Mouse (Mus musculus) large intestine, adult 2 months (tissue): ENCODE data around the gene Erv3. TPM values are rescaled to one million over a fixed set of nuclear protein-coding genes. Genes with fewer than 3 reads are reported as not detected.
"Not testable (repeated sequence)": the region's sequence is repeated elsewhere in the genome, so short reads cannot be mapped to it uniquely, and the experiment has no call there.

Source experiments
- DNase-seq: peaks from one replicate; pipeline ENCODE4 v3.0.0-alpha.2; 2012; ENCODE audit warnings: low read depth, low spot score
- WGBS: fragments of 180-500 bp; shearing (Covaris S2); methylation state at CpG from one replicate; pipeline ENCODE4 v1.1.7; 2018; 5-methylcytosine and 5-hydroxymethylcytosine counted together
- polyA plus RNA-seq: library from polyadenylated mRNA; depleted of rRNA; stranded (reverse); fragments of >200 nt; gene quantifications from 2 replicates; pipeline ENCODE4 v1.2.3, GENCODE M21; 2012

Gene Erv3
- polyA plus RNA-seq, 1 experiment = not detected

- DNase-seq = no peak
Measured at GRCm38 (mm10) chr2:131866676-131867075, 7.1 kb upstream of the Erv3 start.

DNA sequence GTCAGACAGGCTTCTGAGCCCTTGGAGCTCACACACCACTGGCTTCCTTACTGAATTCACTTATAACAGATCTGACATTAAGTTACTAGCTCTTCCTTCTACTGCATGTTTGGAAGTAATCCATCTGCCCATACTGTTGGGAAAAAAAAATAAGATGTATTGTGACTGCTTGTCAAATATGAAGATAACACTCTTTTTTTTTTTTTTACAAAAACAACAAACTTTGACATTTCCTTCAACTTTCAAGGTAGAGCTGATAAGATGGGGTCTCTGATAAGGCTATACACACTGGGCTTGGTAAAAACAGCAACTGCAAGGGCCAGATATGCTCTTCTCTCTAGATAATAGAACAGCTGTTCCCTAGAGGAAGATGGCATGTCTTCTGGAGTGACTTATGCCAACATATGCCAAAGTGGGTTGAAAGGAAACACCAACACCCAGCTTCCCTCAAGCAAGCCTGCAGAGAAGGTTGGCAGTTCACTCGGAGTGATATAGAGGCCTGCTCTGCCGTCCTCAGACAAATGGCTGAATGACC, 4.8 kb upstream of the Erv3 start:
- no peak for DNase-seq
- 87% methylated on average over 2 of the region's 2 CpGs for WGBS

GRCm38 (mm10) chr2:131863472-131863871, 3.9 kb upstream of the Erv3 start:
- no peak for DNase-seq
- WGBS = 63% methylated on average over 3 of the region's 3 CpGs

GRCm38 (mm10) chr2:131862617-131863275, 3.2 kb upstream of the Erv3 start:
- 49% methylated on average over 3 of the region's 3 CpGs for WGBS
- DNase-seq = no peak

- DNase-seq = no peak
Measured at GRCm38 (mm10) chr2:131857838-131858237, 1.7 kb downstream of the Erv3 start.

DNA sequence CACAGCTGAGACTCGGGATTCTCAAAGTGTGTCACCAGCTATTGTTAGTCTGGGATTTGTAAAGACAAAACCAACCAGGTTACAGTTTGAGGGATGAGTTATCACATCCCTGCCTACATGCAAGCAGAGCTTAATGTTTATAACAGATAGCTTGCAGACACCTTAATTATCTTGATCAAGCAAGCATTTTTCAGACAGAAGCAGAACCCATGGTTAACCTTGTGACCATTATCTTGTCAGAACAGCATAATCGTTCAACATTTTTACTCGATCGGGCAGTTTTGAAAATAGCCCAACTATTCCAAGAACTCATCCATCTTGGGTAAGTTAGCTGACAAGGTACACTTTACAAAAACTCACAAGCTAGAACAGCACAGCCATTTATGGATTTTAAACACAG, 5.8 kb downstream of the Erv3 start:
- no peak for DNase-seq
- 74% methylated on average over 4 of the region's 4 CpGs for WGBS

GRCm38 (mm10) chr2:131851333-131852092, 8.0 kb downstream of the Erv3 start:
- no peak for DNase-seq
- WGBS = 79% methylated on average over 12 of the region's 12 CpGs

DNA sequence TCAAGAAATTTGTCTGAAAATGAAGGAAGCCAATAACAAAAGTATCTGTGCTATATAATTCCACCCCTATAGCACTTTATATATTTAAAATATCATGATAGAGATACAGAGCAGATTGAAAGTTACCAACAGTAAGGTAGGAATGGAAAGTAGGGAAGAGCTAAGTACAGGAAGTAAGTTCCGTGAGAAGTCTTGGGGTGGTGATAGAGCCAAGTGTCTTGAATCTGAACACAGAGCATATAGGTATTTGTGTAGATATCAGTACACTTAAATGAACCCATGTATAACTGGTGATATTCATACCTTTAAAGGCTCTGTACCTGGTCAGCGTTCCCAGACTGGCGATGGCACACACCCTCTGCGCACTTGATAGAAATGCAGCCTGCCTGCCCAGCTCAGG, 9.5 kb downstream of the Erv3 start:
- 93% methylated on average over 4 of the region's 4 CpGs for WGBS
- DNase-seq = no peak

DNA sequence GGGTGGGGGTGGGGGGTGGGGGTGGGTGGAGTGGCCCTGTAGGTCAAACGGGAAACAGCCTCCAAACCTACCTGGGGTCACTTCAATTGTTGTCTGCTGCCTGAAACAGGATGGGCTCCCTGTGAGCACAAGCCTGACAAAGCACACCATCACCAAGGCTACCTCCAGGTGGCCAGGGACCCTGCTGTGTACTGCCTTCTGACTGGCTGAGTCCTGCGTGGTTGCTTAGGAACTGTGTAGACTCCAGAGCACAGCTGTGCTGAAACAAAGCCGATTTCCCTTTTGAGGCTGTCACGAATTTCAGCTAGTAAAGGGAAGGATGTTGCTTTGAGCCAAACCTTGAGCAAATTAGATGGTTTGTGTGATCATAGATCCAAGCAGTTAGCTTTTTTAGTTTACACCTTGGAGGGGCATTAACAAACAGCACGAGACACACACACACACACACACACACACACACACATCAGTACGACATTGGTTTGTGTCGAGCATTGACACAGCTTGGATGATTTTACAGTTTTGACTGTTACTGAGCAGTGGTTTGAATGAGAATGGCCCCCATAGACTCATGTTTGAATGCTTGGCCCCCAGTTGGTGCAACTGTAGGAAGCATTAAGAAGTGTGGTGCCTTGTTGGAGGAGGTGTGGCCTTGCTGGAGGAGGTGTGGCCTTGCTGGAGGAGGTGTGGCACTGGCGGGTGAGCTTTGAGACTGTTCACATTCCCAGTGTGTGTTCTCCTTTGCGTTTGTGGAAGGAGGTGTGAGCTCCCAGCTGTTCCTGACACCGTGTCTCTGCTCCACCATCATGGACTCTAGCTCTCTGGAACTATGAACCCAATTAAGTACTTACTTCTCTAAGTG, 11.8 kb downstream of the Erv3 start:
- 15% methylated on average over 10 of the region's 10 CpGs for WGBS
- no peak for DNase-seq

DNA sequence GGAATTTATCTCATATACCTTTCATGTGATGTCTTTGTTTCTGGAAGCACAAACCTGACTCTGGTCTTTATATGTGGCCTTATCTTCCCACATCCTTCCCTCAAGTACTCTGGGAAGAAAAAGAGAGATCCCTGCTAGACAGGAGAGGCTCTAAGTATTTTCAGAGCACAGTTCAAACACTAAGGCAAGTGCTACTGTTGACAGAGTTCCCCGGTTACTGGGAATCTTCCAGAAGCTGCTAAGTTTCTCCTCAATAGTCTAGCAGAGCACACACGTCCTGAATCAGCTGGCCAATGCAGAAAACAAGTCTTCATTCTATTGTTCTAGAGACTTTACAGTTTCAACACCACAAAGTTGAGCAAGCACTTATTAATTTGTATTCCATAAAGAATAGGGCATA, 12.7 kb downstream of the Erv3 start:
- 23% methylated on average over 2 of the region's 2 CpGs for WGBS
- DNase-seq = no peak

DNA sequence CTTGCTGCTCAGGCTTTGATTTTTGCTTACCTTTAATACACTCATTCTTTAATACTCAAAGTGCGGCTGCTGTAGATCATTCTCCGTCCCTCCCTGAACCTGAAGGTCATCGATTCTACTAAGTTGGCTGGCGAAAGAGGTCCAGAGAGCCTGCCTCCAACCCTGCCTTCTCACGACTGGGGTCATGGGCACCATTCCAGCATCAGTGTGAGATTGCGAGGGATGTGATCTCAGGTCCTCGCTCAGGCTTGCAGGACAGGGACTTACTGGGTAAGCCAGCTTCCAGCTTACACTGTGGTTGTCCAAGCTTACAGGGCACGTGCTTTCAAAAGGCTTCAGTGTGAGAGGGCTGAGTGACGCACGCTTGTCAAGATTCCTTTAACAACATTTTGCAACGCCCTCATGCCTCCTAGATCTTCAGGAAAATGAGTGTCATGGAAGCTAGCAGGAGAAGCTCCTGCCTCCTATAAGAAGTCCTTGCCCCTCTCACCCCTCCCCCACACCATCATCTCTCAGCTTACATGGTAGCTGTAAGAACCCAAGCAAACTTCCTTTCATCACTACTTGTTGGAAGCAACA, 13.3 kb downstream of the Erv3 start:
- no peak for DNase-seq
- WGBS = 62% methylated on average over 11 of the region's 11 CpGs

- 45% methylated on average over 8 of the region's 8 CpGs for WGBS
- no peak for DNase-seq
Measured at GRCm38 (mm10) chr2:131845671-131846070, 13.9 kb downstream of the Erv3 start.

DNA sequence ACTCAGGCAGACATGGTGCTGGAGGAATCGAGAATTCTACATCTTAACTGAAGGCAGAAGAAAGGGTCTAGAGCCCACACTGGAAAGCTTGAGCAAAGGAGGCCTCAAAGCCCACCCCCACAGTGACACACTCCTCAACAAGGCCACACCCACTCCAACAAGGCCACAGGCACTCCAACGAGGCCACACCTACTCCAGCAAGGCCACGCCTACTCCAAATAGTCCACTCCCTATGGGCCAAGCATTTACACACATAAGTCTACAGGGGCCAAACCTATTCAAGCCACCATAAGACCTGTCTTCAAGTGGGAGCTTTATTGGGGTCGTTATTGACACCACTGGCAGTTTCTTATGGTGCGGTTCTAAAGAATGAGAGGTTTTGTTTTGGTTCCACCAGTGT, 17.0 kb downstream of the Erv3 start:
- WGBS = 68% methylated on average over 5 of the region's 5 CpGs
- no peak for DNase-seq

DNA sequence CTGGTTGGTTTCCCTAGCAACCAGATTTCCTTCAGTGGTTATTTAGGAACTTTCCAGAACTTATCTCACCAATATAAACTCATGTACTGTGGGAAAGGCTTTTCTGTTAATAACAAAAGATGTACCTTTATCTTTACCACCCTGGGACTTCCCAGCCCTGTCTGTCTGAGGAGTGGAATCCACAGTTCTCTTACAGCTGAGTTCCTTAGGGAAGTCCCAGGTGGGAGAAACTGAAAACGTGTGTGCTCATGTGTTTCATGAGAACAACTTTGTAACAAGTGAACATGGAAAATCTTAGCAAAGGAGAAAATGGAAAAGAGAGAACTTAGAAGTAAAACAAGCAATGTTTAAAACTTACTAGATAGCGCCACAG, 18.2 kb downstream of the Erv3 start:
- 59% methylated on average over 2 of the region's 2 CpGs for WGBS

DNA sequence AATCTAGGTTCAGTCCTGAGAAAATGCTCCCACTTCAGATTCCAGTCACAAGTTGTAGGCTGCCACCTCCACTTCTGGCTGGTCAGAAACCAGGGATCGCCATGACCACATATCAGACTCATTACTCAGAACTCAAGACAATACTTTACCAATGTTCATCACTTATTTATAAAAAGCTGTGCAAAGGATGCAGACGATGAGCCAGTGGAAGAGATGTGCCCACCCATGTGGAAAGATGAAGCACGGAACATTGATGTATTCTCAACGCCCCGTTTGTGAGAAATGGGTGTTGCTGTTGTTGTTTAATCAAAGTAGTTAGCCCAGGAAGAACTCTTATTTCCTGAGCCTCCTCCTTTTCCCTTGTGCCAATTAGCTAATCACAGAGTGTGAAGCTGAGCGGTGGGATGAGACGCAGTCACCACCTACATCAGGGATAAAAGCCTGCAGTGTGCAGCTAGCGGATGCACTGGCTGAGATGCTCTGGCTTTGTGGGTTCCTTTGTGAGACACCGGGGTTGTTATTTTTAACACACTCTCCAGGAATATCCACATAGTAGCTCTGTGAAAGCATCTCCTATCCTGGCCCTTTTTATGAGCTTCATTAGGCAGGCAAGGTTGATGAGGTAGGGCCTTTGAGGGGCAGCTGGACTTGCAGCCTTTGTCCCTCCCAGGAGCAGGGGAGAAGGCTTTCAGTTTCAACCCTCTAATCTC, 18.8 kb downstream of the Erv3 start:
- WGBS = 75% methylated on average over 9 of the region's 9 CpGs
- DNase-seq = no peak

More for the DNA sequence above, 18.2 kb downstream of the Erv3 start:
- no peak for DNase-seq

DNA sequence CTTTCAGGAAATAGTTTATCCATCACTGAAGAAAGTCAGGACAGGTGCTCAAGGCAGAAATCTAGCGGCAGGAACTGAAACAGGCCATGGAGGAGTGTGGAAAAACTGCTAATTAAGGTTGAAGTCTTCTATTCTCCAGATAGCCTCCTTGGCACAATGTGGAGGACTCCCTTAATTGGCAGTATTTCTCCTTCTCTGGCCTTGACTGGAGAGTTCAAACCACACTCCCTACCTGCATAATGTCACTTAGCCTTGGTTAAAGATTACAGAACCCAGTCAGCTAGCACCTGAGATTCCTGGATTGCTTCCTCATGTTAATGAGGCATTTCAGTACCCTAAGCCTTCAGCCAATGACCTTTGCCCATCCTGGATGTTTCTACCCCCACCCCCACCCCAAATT, 25.3 kb downstream of the Erv3 start:
- WGBS = 92% methylated on average over 1 of the region's 1 CpGs
- no peak for DNase-seq

- no peak for DNase-seq
- 45% methylated on average over 2 of the region's 2 CpGs for WGBS
Measured at GRCm38 (mm10) chr2:131831861-131832260, 27.7 kb downstream of the Erv3 start.

DNA sequence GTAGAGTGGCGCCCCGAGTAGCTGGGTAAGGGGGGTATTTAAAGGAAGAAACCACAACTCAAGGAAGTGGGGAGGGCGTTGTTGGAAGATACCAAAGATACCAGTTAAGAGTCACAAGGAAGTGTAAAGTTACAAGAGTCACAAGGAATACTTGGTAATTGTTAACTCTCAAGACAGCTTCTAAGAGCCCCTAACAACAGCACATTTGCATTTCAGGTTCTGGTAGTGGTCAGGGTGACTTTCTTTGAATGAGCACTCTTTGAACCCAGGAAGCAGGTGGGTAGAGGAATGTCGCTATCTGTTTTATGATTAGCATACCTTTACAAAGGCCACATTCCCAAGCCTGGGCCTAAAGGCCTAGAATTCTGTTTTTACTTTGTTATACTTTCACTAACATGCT, 28.6 kb downstream of the Erv3 start:
- 80% methylated on average over 4 of the region's 4 CpGs for WGBS
- DNase-seq = not testable (repeated sequence)
